Mouse (Mus musculus) liver, embryonic 14.5 days (tissue): ENCODE data around the gene Setd7.

ENCODE experiments used
- CTCF ChIP-seq: IDR thresholded peaks from 2 replicates; pipeline ENCODE4 v1.5.1; 2016; ENCODE audit warnings: antibody characterized with exemption, low read depth, control low read depth
- EP300 ChIP-seq: IDR thresholded peaks from 2 replicates; pipeline ENCODE4 v1.6.1; 2016; ENCODE audit warnings: antibody characterized with exemption, low read depth

DNA sequence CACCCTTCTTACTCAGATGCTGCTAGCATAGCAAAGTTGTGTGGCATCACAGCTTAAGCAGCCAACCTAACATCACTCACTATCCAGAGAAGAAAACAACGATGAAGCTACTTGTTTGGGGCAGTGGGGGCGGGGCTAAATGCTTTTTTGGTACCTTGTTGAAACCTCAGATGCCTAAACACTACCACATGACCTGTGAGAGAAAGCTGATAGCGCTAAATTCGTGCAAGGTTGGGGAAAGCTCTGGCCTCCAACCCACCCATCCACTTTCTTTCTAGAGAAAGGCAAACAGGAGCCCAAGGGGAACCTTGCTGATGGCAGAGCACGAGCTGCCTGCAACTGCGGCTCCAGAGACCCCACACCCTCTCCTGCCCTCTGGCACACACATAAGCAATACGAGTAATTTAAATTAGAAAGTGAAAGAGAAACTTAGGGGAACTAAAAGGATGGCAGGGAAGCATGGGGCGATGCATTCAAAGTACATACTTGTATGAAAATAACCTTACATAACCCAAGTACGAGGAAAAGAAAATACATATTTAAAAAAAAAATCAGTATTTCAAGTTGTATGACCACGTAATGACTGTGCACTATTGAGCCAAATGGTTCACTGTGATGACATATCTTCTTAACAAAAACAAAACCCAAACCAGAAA is 7.7 kb downstream of the Setd7 start:
- no peak for TF ChIP-seq CTCF
- TF ChIP-seq EP300, result no peak
